Mouse (Mus musculus): ENCODE measurements around the gene Sos1.

- TF ChIP-seq CTCF (IDR thresholded peaks at IDR 0.05; ENCODE audit: low read depth, low read length): no peak
- TF ChIP-seq GATA2 (IDR thresholded peaks at IDR 0.05; ENCODE audit: borderline replicate concordance, low read depth, low read length): no peak
Observed at GRCm38 (mm10) chr17:80522229-80522556, 41.9 kb upstream of the Sos1 start.

Measured in G1E (cell line).